Mouse (Mus musculus): ENCODE data around the gene Lrr1. TPM values are rescaled to one million over a fixed set of nuclear protein-coding genes. Genes with fewer than 3 reads are reported as not detected.

Gene Lrr1
- polyA plus RNA-seq, 1 experiment from 2014 or later, result 5.5 TPM

- Histone ChIP-seq H3K4me1 (replicated peaks; ENCODE audit: control insufficient read depth, insufficient read depth, low read length) (peaks cover 8% of the 10 kb centered on the region; the same call in 1 of the 2 replicates), H3K4me3 (ENCODE audit: low read depth, low read length) (peak within 1 kb of the TSS; percentile 84), H3K36me3 (ENCODE audit: control insufficient read depth, insufficient read depth) (peaks cover 4% of the 10 kb centered on the region; the same call in 1 of the 2 replicates), H3K4me2 (replicated peaks; ENCODE audit: low read depth) (peak within 1 kb of the TSS; percentile 77), H3K9me3 (ENCODE audit: control insufficient read depth) (no peaks in the 10 kb centered on the region), H3K27ac (ENCODE audit: low read depth, low read length) (peak within 1 kb of the TSS; percentile 84), H3K9ac (ENCODE audit: low read depth, low read length) (peak within 1 kb of the TSS; percentile 77), H3K27me3 (replicated peaks; ENCODE audit: control insufficient read depth, insufficient read depth, low read length) (no peaks in the 10 kb centered on the region)
- peak; percentile 99 for ATAC-seq
- TF ChIP-seq CTCF (IDR thresholded peaks at IDR 0.05; ENCODE audit: low read depth), result no peak
- WGBS, result under 1% methylated on average over 84 of the region's 84 CpGs
Measured at GRCm38 (mm10) chr12:69183583-69184308, 15.1 kb downstream of the Lrr1 start, which contains the start of the genes Rpl36al and Mgat2. Rpl36al (minus strand) TSS chr12:69184083. Mgat2 (plus strand) TSS chr12:69184157.

GRCm38 (mm10) chr12:69184342-69185295 is 16.0 kb downstream of the Lrr1 start:
- TF ChIP-seq CTCF (IDR thresholded peaks at IDR 0.05; ENCODE audit: low read depth), result 0 out of 2 replicates have a peak, but pooled peaks have one; percentile 3
- peaks cover 8% of the 10 kb centered on the region; the same call in 1 of the 2 replicates for H3K4me1 ChIP-seq (replicated peaks; ENCODE audit: control insufficient read depth, insufficient read depth, low read length)
- under 1% methylated on average over 79 of the region's 86 CpGs for WGBS

GRCm38 (mm10) chr12:69185371-69185770 is 16.8 kb downstream of the Lrr1 start:
- peak overlapping the region; percentile 84 for H3K4me3 ChIP-seq (ENCODE audit: low read depth, low read length)
- no peaks in the 10 kb centered on the region for H3K27me3 ChIP-seq (replicated peaks; ENCODE audit: control insufficient read depth, insufficient read depth, low read length)
- no peak for TF ChIP-seq CTCF (IDR thresholded peaks at IDR 0.05; ENCODE audit: low read depth)
- H3K36me3 ChIP-seq (ENCODE audit: control insufficient read depth, insufficient read depth), result peaks cover 4% of the 10 kb centered on the region; the same call in 1 of the 2 replicates
- no peak overlapping the region for H3K27ac ChIP-seq (ENCODE audit: low read depth, low read length)
- H3K9ac ChIP-seq (ENCODE audit: low read depth, low read length), result peak overlapping the region; percentile 77
- ATAC-seq, result no peak
- WGBS, result 44% methylated on average over 7 of the region's 7 CpGs
- H3K9me3 ChIP-seq (ENCODE audit: control insufficient read depth), result no peaks in the 10 kb centered on the region
- peaks cover 8% of the 10 kb centered on the region; the same call in 1 of the 2 replicates for H3K4me1 ChIP-seq (replicated peaks; ENCODE audit: control insufficient read depth, insufficient read depth, low read length)
- H3K4me2 ChIP-seq (replicated peaks; ENCODE audit: low read depth), result peak overlapping the region; percentile 77

More at GRCm38 (mm10) chr12:69184342-69185295, 16.0 kb downstream of the Lrr1 start:
- peaks cover 4% of the 10 kb centered on the region; the same call in 1 of the 2 replicates for H3K36me3 ChIP-seq (ENCODE audit: control insufficient read depth, insufficient read depth)
- peak overlapping the region; percentile 77 for H3K4me2 ChIP-seq (replicated peaks; ENCODE audit: low read depth)
- H3K27ac ChIP-seq (ENCODE audit: low read depth, low read length), result peak overlapping the region; percentile 84
- peak overlapping the region; percentile 77 for H3K9ac ChIP-seq (ENCODE audit: low read depth, low read length)
- no peaks in the 10 kb centered on the region for H3K27me3 ChIP-seq (replicated peaks; ENCODE audit: control insufficient read depth, insufficient read depth, low read length)
- no peaks in the 10 kb centered on the region for H3K9me3 ChIP-seq (ENCODE audit: control insufficient read depth)
- peak overlapping the region; percentile 84 for H3K4me3 ChIP-seq (ENCODE audit: low read depth, low read length)
- peak; percentile 48 for ATAC-seq

- 24% methylated on average over 5 of the region's 5 CpGs for WGBS
- Histone ChIP-seq H3K27ac (ENCODE audit: low read depth, low read length) (0 out of 2 replicates have a peak overlapping the region, but pooled peaks have one; percentile 17), H3K4me3 (ENCODE audit: low read depth, low read length) (no peak overlapping the region), H3K4me2 (replicated peaks; ENCODE audit: low read depth) (peak overlapping the region; percentile 28; the same call in 1 of the 2 replicates), H3K4me1 (replicated peaks; ENCODE audit: control insufficient read depth, insufficient read depth, low read length) (peaks cover 8% of the 10 kb centered on the region; the same call in 1 of the 2 replicates), H3K9me3 (ENCODE audit: control insufficient read depth) (no peaks in the 10 kb centered on the region), H3K27me3 (replicated peaks; ENCODE audit: control insufficient read depth, insufficient read depth, low read length) (no peaks in the 10 kb centered on the region), H3K36me3 (ENCODE audit: control insufficient read depth, insufficient read depth) (peaks cover under 1% of the 10 kb centered on the region; the same call in 1 of the 2 replicates), H3K9ac (ENCODE audit: low read depth, low read length) (no peak overlapping the region)
- ATAC-seq, result no peak
- no peak for TF ChIP-seq CTCF (IDR thresholded peaks at IDR 0.05; ENCODE audit: low read depth)
Measured at GRCm38 (mm10) chr12:69186811-69187471, 18.3 kb downstream of the Lrr1 start.

GRCm38 (mm10) chr12:69190074-69190473 is 21.5 kb downstream of the Lrr1 start:
- H3K9me3 ChIP-seq (ENCODE audit: control insufficient read depth), result no peaks in the 10 kb centered on the region
- H3K36me3 ChIP-seq (ENCODE audit: control insufficient read depth, insufficient read depth), result peaks cover 4% of the 10 kb centered on the region; the same call in 1 of the 2 replicates
- H3K4me3 ChIP-seq (ENCODE audit: low read depth, low read length), result no peak overlapping the region
- H3K27ac ChIP-seq (ENCODE audit: low read depth, low read length), result no peak overlapping the region
- no peak overlapping the region for H3K9ac ChIP-seq (ENCODE audit: low read depth, low read length)
- TF ChIP-seq CTCF (IDR thresholded peaks at IDR 0.05; ENCODE audit: low read depth), result no peak
- no peak overlapping the region for H3K4me2 ChIP-seq (replicated peaks; ENCODE audit: low read depth)
- no peaks in the 10 kb centered on the region for H3K27me3 ChIP-seq (replicated peaks; ENCODE audit: control insufficient read depth, insufficient read depth, low read length)
- ATAC-seq, result no peak
- 88% methylated on average over 9 of the region's 9 CpGs for WGBS
- peaks cover 7% of the 10 kb centered on the region; the same call in 1 of the 2 replicates for H3K4me1 ChIP-seq (replicated peaks; ENCODE audit: control insufficient read depth, insufficient read depth, low read length)
